Mouse (Mus musculus) ovary, postnatal 36 days (tissue): ENCODE results near the gene Btbd3.

Experiments used
- DNase-seq: peaks from one replicate; pipeline ENCODE4 v3.0.0; 2022; ENCODE audit warnings: low spot score, mixed read lengths

The Btbd3 gene

GRCm38 (mm10) chr2:138388591-138388990, 132.2 kb downstream of the Btbd3 start:
- DNase-seq: no peak

- no peak for DNase-seq
These were observed 146.7 kb downstream of the Btbd3 start for GRCm38 (mm10) chr2:138403046-138403445.

GRCm38 (mm10) chr2:138405753-138406528, 149.6 kb downstream of the Btbd3 start:
- no peak for DNase-seq

- DNase-seq: no peak
These were observed 150.3 kb downstream of the Btbd3 start for GRCm38 (mm10) chr2:138406703-138407102.

GRCm38 (mm10) chr2:138412537-138412936, 156.2 kb downstream of the Btbd3 start:
- no peak for DNase-seq

GRCm38 (mm10) chr2:138422321-138422720, 166.0 kb downstream of the Btbd3 start:
- no peak for DNase-seq

GRCm38 (mm10) chr2:138431991-138432390, 175.6 kb downstream of the Btbd3 start:
- no peak for DNase-seq

- no peak for DNase-seq
These were observed 190.1 kb downstream of the Btbd3 start for GRCm38 (mm10) chr2:138446466-138446865.

GRCm38 (mm10) chr2:138446943-138447342, 190.6 kb downstream of the Btbd3 start:
- DNase-seq: no peak

- no peak for DNase-seq
These were observed 191.3 kb downstream of the Btbd3 start for GRCm38 (mm10) chr2:138447681-138448080.

GRCm38 (mm10) chr2:138468046-138468572, 211.7 kb downstream of the Btbd3 start:
- no peak for DNase-seq

- no peak for DNase-seq
These were observed 217.0 kb downstream of the Btbd3 start for GRCm38 (mm10) chr2:138473407-138473806.

- no peak for DNase-seq
These were observed 220.1 kb downstream of the Btbd3 start for GRCm38 (mm10) chr2:138476486-138476885.

- no peak for DNase-seq
These were observed 220.9 kb downstream of the Btbd3 start for GRCm38 (mm10) chr2:138477278-138477677.

GRCm38 (mm10) chr2:138482541-138482940, 226.2 kb downstream of the Btbd3 start:
- no peak for DNase-seq

GRCm38 (mm10) chr2:138484871-138485270, 228.5 kb downstream of the Btbd3 start:
- no peak for DNase-seq

- no peak for DNase-seq
These were observed 234.5 kb downstream of the Btbd3 start for GRCm38 (mm10) chr2:138490688-138491405.

GRCm38 (mm10) chr2:138492176-138492575, 235.8 kb downstream of the Btbd3 start:
- no peak for DNase-seq

GRCm38 (mm10) chr2:138503866-138504380, 247.6 kb downstream of the Btbd3 start:
- no peak for DNase-seq

- no peak for DNase-seq
These were observed 259.2 kb downstream of the Btbd3 start for GRCm38 (mm10) chr2:138515531-138515930.

GRCm38 (mm10) chr2:138528461-138528860, 272.1 kb downstream of the Btbd3 start:
- DNase-seq: no peak

- DNase-seq: no peak
These were observed 275.0 kb downstream of the Btbd3 start for GRCm38 (mm10) chr2:138531160-138531967.
